Mouse (Mus musculus): ENCODE data around the gene Gm10376. TPM values are rescaled to one million over a fixed set of nuclear protein-coding genes. Genes with fewer than 3 reads are reported as not detected.
"Not testable (repeated sequence)": the region's sequence is repeated elsewhere in the genome, so short reads cannot be mapped to it uniquely, and the experiment has no call there.

Gm10376 gene
- total RNA-seq (2014; fragmentation: Nextera tagmentation) (not detected in 2 replicates), total RNA-seq (2017) (0.64 and 0.76 TPM in 2 replicates), polyA plus RNA-seq (2012) (not detected in 2 replicates)

- H3K36me3 ChIP-seq (replicated peaks); DNase-seq (ENCODE audit: low spot score); H3K4me1 ChIP-seq (ENCODE audit: insufficient read depth, low read depth, low read length); H3K9me3 ChIP-seq (replicated peaks); ATAC-seq (ENCODE audit: extremely low read depth, insufficient number of reproducible peaks, low FRiP score, poor library complexity, severe bottlenecking); H3K4me3 ChIP-seq (ENCODE audit: low read depth, low read length); H3K27me3 ChIP-seq (ENCODE audit: insufficient read depth, low read length): not testable (repeated sequence)
Measured at GRCm38 (mm10) chr14:43015528-43015927, at the start of gene Gm10376. TSS of gene Gm10376 (minus strand) at chr14:43015628.

DNA sequence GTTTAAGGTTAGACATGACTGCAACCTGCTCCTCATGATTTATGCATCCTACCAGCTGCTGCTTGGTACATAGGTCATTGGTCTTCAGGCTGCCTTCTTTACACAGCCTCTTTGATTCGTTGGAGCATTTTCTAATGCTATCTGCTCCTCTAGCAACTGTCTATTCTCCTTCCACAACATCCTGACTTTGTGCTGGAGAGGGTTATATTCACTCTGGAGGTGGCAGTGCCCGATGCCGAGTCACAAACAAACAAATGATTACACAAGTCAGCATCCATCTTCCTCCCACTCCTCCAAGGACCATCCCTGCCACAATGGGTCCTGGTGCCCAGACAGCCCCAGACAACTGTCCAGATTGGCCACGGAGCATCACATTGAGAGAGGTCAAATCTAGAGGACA is 44.8 kb upstream of the Gm10376 start:
- DNase-seq (ENCODE audit: low spot score); ATAC-seq (ENCODE audit: extremely low read depth, insufficient number of reproducible peaks, low FRiP score, poor library complexity, severe bottlenecking): not testable (repeated sequence)

DNA sequence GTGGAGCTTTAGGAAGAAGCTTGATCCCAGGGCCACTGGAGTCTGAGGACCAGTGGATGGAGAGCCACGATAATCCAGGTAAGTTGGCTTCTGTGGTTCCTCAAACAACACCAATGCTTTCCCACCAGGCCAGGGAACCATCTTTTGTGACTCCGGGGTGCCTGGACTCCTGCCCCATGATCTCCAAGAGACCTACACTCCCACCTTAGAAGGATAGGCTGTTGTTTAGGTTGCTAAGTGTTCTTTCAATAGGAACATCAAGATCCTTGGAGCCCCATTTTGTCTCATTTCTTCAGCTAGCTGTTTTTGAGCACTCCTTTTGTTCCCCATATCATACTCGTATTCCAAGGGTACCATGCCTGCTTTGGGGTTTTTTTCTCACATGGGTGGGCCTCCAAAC is 42.6 kb upstream of the Gm10376 start:
- DNase-seq (ENCODE audit: low spot score); ATAC-seq (ENCODE audit: extremely low read depth, insufficient number of reproducible peaks, low FRiP score, poor library complexity, severe bottlenecking); H3K36me3 ChIP-seq (replicated peaks); H3K4me3 ChIP-seq (ENCODE audit: low read depth, low read length); H3K27me3 ChIP-seq (ENCODE audit: insufficient read depth, low read length); H3K4me1 ChIP-seq (ENCODE audit: insufficient read depth, low read depth, low read length); H3K9me3 ChIP-seq (replicated peaks): not testable (repeated sequence)

More for the DNA sequence above, 44.8 kb upstream of the Gm10376 start:
- not testable (repeated sequence) for H3K36me3 ChIP-seq (replicated peaks); H3K4me1 ChIP-seq (ENCODE audit: insufficient read depth, low read depth, low read length); H3K27me3 ChIP-seq (ENCODE audit: insufficient read depth, low read length); H3K9me3 ChIP-seq (replicated peaks); H3K4me3 ChIP-seq (ENCODE audit: low read depth, low read length)

GRCm38 (mm10) chr14:42993524-42993923 is 21.9 kb downstream of the Gm10376 start, which contains the start of gene Gm8082:
TSS of gene Gm8082 (minus strand) at chr14:42993624.
- ATAC-seq (ENCODE audit: extremely low read depth, insufficient number of reproducible peaks, low FRiP score, poor library complexity, severe bottlenecking); H3K27me3 ChIP-seq (ENCODE audit: insufficient read depth, low read length); H3K9me3 ChIP-seq (replicated peaks); H3K4me1 ChIP-seq (ENCODE audit: insufficient read depth, low read depth, low read length); H3K36me3 ChIP-seq (replicated peaks); H3K4me3 ChIP-seq (ENCODE audit: low read depth, low read length); DNase-seq (ENCODE audit: low spot score): not testable (repeated sequence)

Other genes starting within 250 kb of the Gm10376 start
- gene Gm3015, start 246.8 kb downstream of the Gm10376 start, total RNA-seq (2014; fragmentation: Nextera tagmentation): not detected in 2 replicates
- 0.27 TPM in 1 of 2 replicates, not detected in the other for gene Gm3015, start 246.8 kb downstream of the Gm10376 start, total RNA-seq (2017)
- gene Gm3015, start 246.8 kb downstream of the Gm10376 start, polyA plus RNA-seq (2012): not detected in 2 replicates
- not detected in 2 replicates for gene Gm10377, start 217.6 kb downstream of the Gm10376 start, total RNA-seq (2014; fragmentation: Nextera tagmentation)
- gene Gm10377, start 217.6 kb downstream of the Gm10376 start, total RNA-seq (2017): not detected in 2 replicates
- gene Gm10377, start 217.6 kb downstream of the Gm10376 start, polyA plus RNA-seq (2012): not detected in 2 replicates
- not detected in 2 replicates for gene Gm21977, start 162.2 kb downstream of the Gm10376 start, total RNA-seq (2014; fragmentation: Nextera tagmentation)
- not detected in 2 replicates for gene Gm21977, start 162.2 kb downstream of the Gm10376 start, total RNA-seq (2017)
- gene Gm21977, start 162.2 kb downstream of the Gm10376 start, polyA plus RNA-seq (2012): not detected in 2 replicates
- gene Gm8082, start 22.0 kb downstream of the Gm10376 start, total RNA-seq (2014; fragmentation: Nextera tagmentation): not detected in 2 replicates
- 0.23 TPM in 1 of 2 replicates, not detected in the other for gene Gm8082, start 22.0 kb downstream of the Gm10376 start, total RNA-seq (2017)
- gene Gm8082, start 22.0 kb downstream of the Gm10376 start, polyA plus RNA-seq (2012): not detected in 2 replicates
- gene Gm8094, start 61.0 kb upstream of the Gm10376 start, total RNA-seq (2014; fragmentation: Nextera tagmentation): not detected in 2 replicates
- not detected in 2 replicates for gene Gm8094, start 61.0 kb upstream of the Gm10376 start, total RNA-seq (2017)
- gene Gm8094, start 61.0 kb upstream of the Gm10376 start, polyA plus RNA-seq (2012): not detected in 2 replicates
- not detected in 2 replicates for gene Gm8104, start 85.0 kb upstream of the Gm10376 start, total RNA-seq (2014; fragmentation: Nextera tagmentation)
- not detected in 2 replicates for gene Gm8104, start 85.0 kb upstream of the Gm10376 start, total RNA-seq (2017)
- not detected in 2 replicates for gene Gm8104, start 85.0 kb upstream of the Gm10376 start, polyA plus RNA-seq (2012)
- not detected in 2 replicates for gene Gm7233, start 164.2 kb upstream of the Gm10376 start, total RNA-seq (2014; fragmentation: Nextera tagmentation)
- gene Gm7233, start 164.2 kb upstream of the Gm10376 start, total RNA-seq (2017): 0.06 TPM in 1 of 2 replicates, not detected in the other
- not detected in 2 replicates for gene Gm7233, start 164.2 kb upstream of the Gm10376 start, polyA plus RNA-seq (2012)
- gene Gm8122, start 219.7 kb upstream of the Gm10376 start, total RNA-seq (2014; fragmentation: Nextera tagmentation): not detected in 2 replicates
- gene Gm8122, start 219.7 kb upstream of the Gm10376 start, total RNA-seq (2017): not detected in 2 replicates
- not detected in 2 replicates for gene Gm8122, start 219.7 kb upstream of the Gm10376 start, polyA plus RNA-seq (2012)
- gene Gm8126, start 243.0 kb upstream of the Gm10376 start, total RNA-seq (2014; fragmentation: Nextera tagmentation): 0.53 TPM in 1 of 2 replicates, not detected in the other
- 0.17 and 0.66 TPM in 2 replicates for gene Gm8126, start 243.0 kb upstream of the Gm10376 start, total RNA-seq (2017)
- not detected in 2 replicates for gene Gm8126, start 243.0 kb upstream of the Gm10376 start, polyA plus RNA-seq (2012)

All from G1E (cell line).